Mouse (Mus musculus) ES-Bruce4 (cell line): ENCODE measurements at regions not wholly inside any gene's neighbourhood (a gene's known extent, or its start where the extent isn't known, plus 50 kb on each side); places are given as distances from the start of the nearest gene placed in this dataset.

Experiments
- CTCF ChIP-seq: IDR thresholded peaks from one replicate; pipeline ENCODE4 v1.8.1; 2011; ENCODE audit warnings: low read depth, low read length
- EP300 ChIP-seq: IDR thresholded peaks from 2 replicates; pipeline ENCODE4 v1.6.1; 2011; ENCODE audit warnings: low read depth, low read length; ENCODE audit not compliant: insufficient read depth
- POLR2A ChIP-seq: IDR thresholded peaks from one replicate; pipeline ENCODE4 v1.8.1; 2011; ENCODE audit warnings: low read length; ENCODE audit not compliant: insufficient read depth

GRCm38 (mm10) chr9:61044983-61045382, 250.6 kb downstream of the Uaca start:
- no peak for TF ChIP-seq CTCF
- TF ChIP-seq POLR2A: no peak
- no peak for TF ChIP-seq EP300
